Mouse (Mus musculus): ENCODE measurements around the gene Trim37.

GRCm38 (mm10) chr11:87240141-87240832 lies 113.4 kb downstream of the Trim37 start:
- TF ChIP-seq CTCF (IDR thresholded peaks at IDR 0.05; ENCODE audit: low read depth, low read length): no peak
- no peak for TF ChIP-seq POLR2A (IDR thresholded peaks at IDR 0.05; ENCODE audit: extremely low read depth, insufficient read depth, low read length)

Data from liver, adult 2 months (tissue).